Mouse (Mus musculus): ENCODE measurements around the gene Ube2h.

DNA sequence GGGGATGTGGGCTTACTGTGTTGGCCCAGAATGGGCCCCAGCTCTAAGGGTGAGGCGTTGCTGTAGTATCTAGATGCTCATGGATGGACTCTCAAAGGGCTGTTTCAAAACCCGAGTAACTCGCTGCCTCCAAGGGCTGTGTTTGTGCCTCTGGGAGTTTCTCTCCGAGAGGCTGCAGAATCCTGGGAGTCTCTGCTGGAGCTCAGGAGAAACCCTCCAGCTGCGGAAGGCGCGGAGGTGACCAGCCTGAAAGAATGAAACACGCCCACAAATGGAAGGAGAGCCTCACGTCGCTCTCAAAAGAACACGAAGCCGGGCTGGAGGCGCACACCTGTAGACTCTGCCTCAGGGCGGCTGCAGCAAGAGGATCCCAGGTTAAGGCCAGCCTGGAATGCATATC, 127.0 kb downstream of the Ube2h start:
- TF ChIP-seq POLR2A (IDR thresholded peaks at IDR 0.05; ENCODE audit: low read depth, low read length) (no peak), CTCF (IDR thresholded peaks at IDR 0.05; ENCODE audit: extremely low read depth, insufficient read depth, insufficient read length, insufficient replicate concordance) (no peak)

Measured in spleen, adult 2 months (tissue).